Mouse (Mus musculus): ENCODE measurements at regions not wholly inside any gene's neighbourhood (a gene's known extent, or its start where the extent isn't known, plus 50 kb on each side); places are given as distances from the start of the nearest gene placed in this dataset.

DNA sequence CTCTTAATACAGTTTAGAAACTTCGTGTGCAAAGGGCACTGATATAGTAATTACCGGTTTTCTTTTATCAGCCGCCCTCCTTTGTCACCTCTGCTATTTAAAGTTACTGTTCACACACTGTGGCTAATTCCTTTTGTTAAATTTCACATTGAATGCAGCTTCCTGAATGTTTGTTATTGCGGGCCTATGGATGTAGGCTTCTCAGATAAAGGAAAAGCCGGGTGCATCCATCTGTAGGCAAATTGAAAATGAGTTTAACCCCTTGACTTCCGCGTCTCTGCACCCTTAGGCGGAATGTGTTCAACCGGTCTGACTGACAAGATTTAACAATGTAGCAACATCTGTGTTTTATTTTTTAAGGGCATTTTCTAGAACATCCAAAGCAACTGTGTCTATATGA lies 93.6 kb upstream of the Pabpc6 start:
- Histone ChIP-seq H3K9me3 (replicated peaks; ENCODE audit: insufficient read depth, low read length) (no peaks in the 10 kb centered on the region), H3K27ac (ENCODE audit: control insufficient read depth, low read depth, low read length) (no peak overlapping the region), H3K79me2 (ENCODE audit: control insufficient read depth, insufficient read depth, low read length, poor library complexity) (no peaks in the 10 kb centered on the region), H3K4me1 (ENCODE audit: control insufficient read depth in 1 of 2, insufficient read depth in 2 of 2, low read length in 2 of 2) (no peaks in the 10 kb centered on the region), H3K9ac (ENCODE audit: control insufficient read depth, low read depth, low read length, poor library complexity, severe bottlenecking) (no peak overlapping the region), H3K27me3 (ENCODE audit: control insufficient read depth in 1 of 2, insufficient read depth in 2 of 2, low read length in 2 of 2) (no peaks in the 10 kb centered on the region), H3K36me3 (ENCODE audit: control insufficient read depth in 1 of 2, insufficient read depth in 2 of 2, low read length in 2 of 2) (no peaks in the 10 kb centered on the region), H3K4me3 (ENCODE audit: control insufficient read depth in 1 of 2, insufficient read depth in 1 of 2, low read depth in 2 of 2, low read length in 2 of 2) (no peak overlapping the region)
- no peak for TF ChIP-seq NRF1 (IDR thresholded peaks at IDR 0.05; ENCODE audit: insufficient read depth, low read depth, low read length, poor library complexity, severe bottlenecking)
- no peak for TF ChIP-seq ETS1 (IDR thresholded peaks at IDR 0.05; ENCODE audit: low read depth, low read length)
- TF ChIP-seq SIN3A (IDR thresholded peaks at IDR 0.05; ENCODE audit: low read length): no peak
- no peak for TF ChIP-seq ZNF384 (IDR thresholded peaks at IDR 0.05; ENCODE audit: low read depth, low read length)
- TF ChIP-seq ZMIZ1 (IDR thresholded peaks at IDR 0.05; ENCODE audit: low read depth, low read length): no peak
- no peak for TF ChIP-seq ELF1 (IDR thresholded peaks at IDR 0.05; ENCODE audit: low read depth, low read length)
- no peak for TF ChIP-seq POLR2AphosphoS5 (IDR thresholded peaks at IDR 0.05; ENCODE audit: borderline replicate concordance, low read depth, low read length)
- no peak for TF ChIP-seq JUND (IDR thresholded peaks at IDR 0.05; ENCODE audit: low read depth, low read length)
- no peak for TF ChIP-seq RAD21 (IDR thresholded peaks at IDR 0.05; ENCODE audit: low read depth, low read length)
- TF ChIP-seq GATA1 (IDR thresholded peaks at IDR 0.05; ENCODE audit: low read depth, low read length): no peak
- TF ChIP-seq CTCF (IDR thresholded peaks at IDR 0.05 in 2 of 3, conservative IDR thresholded peaks at IDR 0.05 in 1 of 3; ENCODE audit: control insufficient read depth in 1 of 3, insufficient read depth in 1 of 3, low read depth in 2 of 3, low read length in 3 of 3, poor library complexity in 1 of 3, severe bottlenecking in 1 of 3): no peak
- TF ChIP-seq BHLHE40 (IDR thresholded peaks at IDR 0.05; ENCODE audit: borderline replicate concordance, low read depth, low read length): no peak
- no peak for TF ChIP-seq MAX (IDR thresholded peaks at IDR 0.05; ENCODE audit: low read length)
- no peak for TF ChIP-seq CHD2 (IDR thresholded peaks at IDR 0.05; ENCODE audit: low read length)
- no peak for TF ChIP-seq E2F4 (IDR thresholded peaks at IDR 0.05; ENCODE audit: borderline replicate concordance, low read depth, low read length)
- no peak for TF ChIP-seq USF1 (IDR thresholded peaks at IDR 0.05; ENCODE audit: low read depth, low read length)
- TF ChIP-seq POLR2A (IDR thresholded peaks at IDR 0.05; ENCODE audit: control insufficient read depth in 1 of 2, insufficient read depth in 1 of 2, low read depth in 1 of 2, low read length in 2 of 2, poor library complexity in 1 of 2): no peak
- no peak for TF ChIP-seq USF2 (IDR thresholded peaks at IDR 0.05; ENCODE audit: borderline replicate concordance in 1 of 2, insufficient read depth in 1 of 2, low read depth in 1 of 2, low read length in 2 of 2)
- TF ChIP-seq SMC3 (IDR thresholded peaks at IDR 0.05; ENCODE audit: low read depth, low read length): no peak
- TF ChIP-seq EP300 (IDR thresholded peaks at IDR 0.05; ENCODE audit: low read depth in 1 of 2, low read length in 2 of 2): no peak
- DNase-seq (ENCODE audit: low read depth, low spot score): no peak

DNA sequence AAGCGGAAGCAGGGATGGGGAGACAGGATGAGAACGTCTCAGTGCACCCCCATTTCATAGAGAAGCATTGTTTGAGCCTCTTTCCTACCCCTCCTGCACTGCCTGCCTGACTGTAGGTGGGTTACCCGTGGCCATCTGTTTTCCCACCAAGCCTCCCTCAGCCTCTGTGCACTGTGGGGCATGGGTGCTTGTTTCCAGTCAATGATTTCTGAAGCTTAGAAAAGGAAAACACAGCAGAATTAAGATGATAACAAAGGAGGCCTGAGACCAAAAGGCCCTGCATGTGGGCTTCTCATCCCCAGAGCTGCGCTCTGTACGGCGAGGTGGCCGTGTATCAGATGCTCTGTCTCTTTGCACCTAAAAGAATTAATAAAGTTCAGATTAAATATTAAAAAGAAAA lies 92.9 kb upstream of the Pabpc6 start:
- Histone ChIP-seq H3K4me3 (ENCODE audit: control insufficient read depth in 1 of 2, insufficient read depth in 1 of 2, low read depth in 2 of 2, low read length in 2 of 2) (no peak overlapping the region), H3K27me3 (ENCODE audit: control insufficient read depth in 1 of 2, insufficient read depth in 2 of 2, low read length in 2 of 2) (no peaks in the 10 kb centered on the region), H3K9me3 (replicated peaks; ENCODE audit: insufficient read depth, low read length) (no peaks in the 10 kb centered on the region), H3K79me2 (ENCODE audit: control insufficient read depth, insufficient read depth, low read length, poor library complexity) (no peaks in the 10 kb centered on the region), H3K27ac (ENCODE audit: control insufficient read depth, low read depth, low read length) (no peak overlapping the region), H3K36me3 (ENCODE audit: control insufficient read depth in 1 of 2, insufficient read depth in 2 of 2, low read length in 2 of 2) (no peaks in the 10 kb centered on the region), H3K4me1 (ENCODE audit: control insufficient read depth in 1 of 2, insufficient read depth in 2 of 2, low read length in 2 of 2) (no peaks in the 10 kb centered on the region), H3K9ac (ENCODE audit: control insufficient read depth, low read depth, low read length, poor library complexity, severe bottlenecking) (no peak overlapping the region)
- DNase-seq (ENCODE audit: low read depth, low spot score): no peak
- TF ChIP-seq BHLHE40 (IDR thresholded peaks at IDR 0.05; ENCODE audit: borderline replicate concordance, low read depth, low read length): no peak
- no peak for TF ChIP-seq ZKSCAN1 (IDR thresholded peaks at IDR 0.05; ENCODE audit: low read depth, low read length)
- no peak for TF ChIP-seq NELFE (IDR thresholded peaks at IDR 0.05; ENCODE audit: low read depth, low read length)
- TF ChIP-seq CHD2 (IDR thresholded peaks at IDR 0.05; ENCODE audit: low read length): no peak
- TF ChIP-seq USF2 (IDR thresholded peaks at IDR 0.05; ENCODE audit: borderline replicate concordance in 1 of 2, insufficient read depth in 1 of 2, low read depth in 1 of 2, low read length in 2 of 2): no peak
- no peak for TF ChIP-seq MYB (IDR thresholded peaks at IDR 0.05; ENCODE audit: low read depth, low read length)
- TF ChIP-seq MAFK (IDR thresholded peaks at IDR 0.05; ENCODE audit: borderline replicate concordance, low read depth, low read length): no peak
- no peak for TF ChIP-seq TAL1 (IDR thresholded peaks at IDR 0.05; ENCODE audit: low read length)
- TF ChIP-seq POLR2AphosphoS2 (IDR thresholded peaks at IDR 0.05; ENCODE audit: low read length): no peak
- TF ChIP-seq E2F4 (IDR thresholded peaks at IDR 0.05; ENCODE audit: borderline replicate concordance, low read depth, low read length): no peak
- no peak for TF ChIP-seq POLR2A (IDR thresholded peaks at IDR 0.05; ENCODE audit: control insufficient read depth in 1 of 2, insufficient read depth in 1 of 2, low read depth in 1 of 2, low read length in 2 of 2, poor library complexity in 1 of 2)
- no peak for TF ChIP-seq MEF2A (IDR thresholded peaks at IDR 0.05; ENCODE audit: extremely low read depth, insufficient replicate concordance, low read depth, low read length, poor library complexity, severe bottlenecking)
- no peak for TF ChIP-seq ZNF384 (IDR thresholded peaks at IDR 0.05; ENCODE audit: low read depth, low read length)
- TF ChIP-seq USF1 (IDR thresholded peaks at IDR 0.05; ENCODE audit: low read depth, low read length): no peak
- no peak for TF ChIP-seq KAT2A (conservative IDR thresholded peaks at IDR 0.05; ENCODE audit: low read depth, low read length)
